Mouse (Mus musculus): ENCODE measurements around the gene Gzmm. TPM values are rescaled to one million over a fixed set of nuclear protein-coding genes. Genes with fewer than 3 reads are reported as not detected.

Gene Gzmm
- total RNA-seq, 2 experiments from 2014 or later, result 2.6 to 3.3 TPM

Other genes starting within 250 kb of the Gzmm start
- gene Vmn2r83, start 220.3 kb upstream of the Gzmm start, total RNA-seq (2021), result not detected
- gene Plpp2, start 155.2 kb upstream of the Gzmm start, total RNA-seq (2021), result 1 to 10 TPM; 7.9 to 9.4 TPM
- 10 to 100 TPM; 51.2 to 56.5 TPM for gene Mier2, start 133.8 kb upstream of the Gzmm start, total RNA-seq (2021)
- gene Theg, start 101.7 kb upstream of the Gzmm start, total RNA-seq (2021), result not detected
- 10 to 100 TPM; 20.7 to 24.4 TPM for gene C2cd4c, start 75.0 kb upstream of the Gzmm start, total RNA-seq (2021)
- gene Shc2, start 51.1 kb upstream of the Gzmm start, total RNA-seq (2021), result 10 to 100 TPM; 46.0 to 49.8 TPM
- under 1 TPM; 0.38 to 0.40 TPM for gene Odf3l2, start 43.3 kb upstream of the Gzmm start, total RNA-seq (2021)
- under 1 TPM; 0.72 to 0.84 TPM for gene Madcam1, start 24.5 kb upstream of the Gzmm start, total RNA-seq (2021)
- 10 to 100 TPM; 57.0 to 59.9 TPM for gene Tpgs1, start 19.7 kb upstream of the Gzmm start, total RNA-seq (2021)
- gene Cdc34, start 6.8 kb upstream of the Gzmm start, total RNA-seq (2021), result 10 to 100 TPM; 59.6 to 61.5 TPM
- gene Bsg, start 15.5 kb downstream of the Gzmm start, total RNA-seq (2021), result 100 to 1,000 TPM; 486 to 495 TPM
- 10 to 100 TPM; 47.4 to 53.8 TPM for gene Hcn2, start 27.6 kb downstream of the Gzmm start, total RNA-seq (2021)
- 10 to 100 TPM; 44.8 to 51.8 TPM for gene Polrmt, start 57.6 kb downstream of the Gzmm start, total RNA-seq (2021)
- 1 to 10 TPM; 1.3 to 1.7 TPM for gene Fgf22, start 66.1 kb downstream of the Gzmm start, total RNA-seq (2021)
- gene Rnf126, start 77.9 kb downstream of the Gzmm start, total RNA-seq (2021), result 10 to 100 TPM; 85.0 to 95.3 TPM
- gene Fstl3, start 88.3 kb downstream of the Gzmm start, total RNA-seq (2021), result 1 to 10 TPM; 2.5 to 3.2 TPM
- gene Prss57, start 101.9 kb downstream of the Gzmm start, total RNA-seq (2021), result under 1 TPM in 1 of 2 experiments, not detected in 1; 0.52 TPM
- gene Palm, start 104.6 kb downstream of the Gzmm start, total RNA-seq (2021), result 100 to 1,000 TPM; 404 to 409 TPM
- gene Misp, start 132.0 kb downstream of the Gzmm start, total RNA-seq (2021), result under 1 TPM; 0.46 to 0.76 TPM
- 10 to 100 TPM; 91.7 to 92.7 TPM for gene Ptbp1, start 165.4 kb downstream of the Gzmm start, total RNA-seq (2021)
- 1 to 10 TPM; 6.9 to 7.0 TPM for gene Prtn3, start 185.5 kb downstream of the Gzmm start, total RNA-seq (2021)
- gene Plppr3, start 185.6 kb downstream of the Gzmm start, total RNA-seq (2021), result 100 to 1,000 TPM; 277 to 305 TPM
- gene Elane, start 197.2 kb downstream of the Gzmm start, total RNA-seq (2021), result not detected
- gene Cfd, start 201.8 kb downstream of the Gzmm start, total RNA-seq (2021), result not detected
- 10 to 100 TPM; 56.4 to 59.6 TPM for gene Med16, start 219.9 kb downstream of the Gzmm start, total RNA-seq (2021)
- not detected for gene Gm26602, start 221.8 kb downstream of the Gzmm start, total RNA-seq (2021)
- gene Kiss1r, start 228.0 kb downstream of the Gzmm start, total RNA-seq (2021), result 1 to 10 TPM; 5.0 to 6.8 TPM
- 100 to 1,000 TPM; 307 to 309 TPM for gene R3hdm4, start 232.2 kb downstream of the Gzmm start, total RNA-seq (2021)
- gene Arid3a, start 238.0 kb downstream of the Gzmm start, total RNA-seq (2021), result 1 to 10 TPM; 6.3 to 9.5 TPM